Mouse (Mus musculus): ENCODE measurements around the gene Sec16b.

DNA sequence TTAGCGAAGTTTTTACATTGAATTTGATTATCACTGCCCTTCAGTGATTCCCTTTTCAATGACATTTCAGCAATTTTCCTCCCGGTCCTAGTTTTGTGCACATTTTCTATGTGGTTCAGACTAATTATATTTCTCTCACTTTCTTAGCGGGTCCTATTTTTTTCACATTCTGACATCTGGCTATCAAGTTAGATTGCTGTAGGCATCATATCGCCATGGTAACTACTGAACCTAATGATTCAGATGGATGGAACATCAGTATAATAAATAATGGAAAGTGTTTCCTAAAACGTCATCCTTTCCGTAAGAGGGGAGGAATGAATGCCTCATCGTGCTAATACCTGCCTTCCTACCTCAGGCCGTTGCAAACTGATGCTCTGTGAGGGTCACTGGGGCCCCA lies 61.3 kb downstream of the Sec16b start:
- TF ChIP-seq CTCF (conservative IDR thresholded peaks at IDR 0.05; ENCODE audit: low read length) (no peak), NANOG (IDR thresholded peaks at IDR 0.05; ENCODE audit: borderline replicate concordance, low read length) (no peak)

Measured in E14TG2a.4 (cell line).